Mouse (Mus musculus): ENCODE measurements around the gene Lyrm4. TPM values are rescaled to one million over a fixed set of nuclear protein-coding genes. Genes with fewer than 3 reads are reported as not detected.

The Lyrm4 gene
- polyA plus RNA-seq, 1 experiment from 2014 or later = 27.4 TPM

GRCm38 (mm10) chr13:35946659-35947353, 170.5 kb downstream of the Lyrm4 start:
- no peaks in the 10 kb centered on the region for H3K27me3 ChIP-seq (replicated peaks; ENCODE audit: control insufficient read depth, insufficient read depth, low read length)
- WGBS = 70% methylated on average over 20 of the region's 20 CpGs
- H3K36me3 ChIP-seq (ENCODE audit: control insufficient read depth, insufficient read depth, low read length) = no peaks in the 10 kb centered on the region
- DNase-seq (ENCODE audit: low spot score) (no peak), ATAC-seq (replicated peaks; ENCODE audit: low FRiP score, low TSS enrichment, low read depth) (no peak)
- no peak overlapping the region for H3K9ac ChIP-seq (ENCODE audit: low read length)
- H3K4me3 ChIP-seq (ENCODE audit: low read depth, low read length) = no peak overlapping the region
- H3K4me2 ChIP-seq (ENCODE audit: low read length) = no peak overlapping the region
- no peak overlapping the region for H3K27ac ChIP-seq (ENCODE audit: low read depth)
- no peaks in the 10 kb centered on the region for H3K9me3 ChIP-seq (ENCODE audit: control insufficient read depth, low read length)
- H3K4me1 ChIP-seq (replicated peaks; ENCODE audit: control insufficient read depth, insufficient read depth, low read length) = no peaks in the 10 kb centered on the region

DNA sequence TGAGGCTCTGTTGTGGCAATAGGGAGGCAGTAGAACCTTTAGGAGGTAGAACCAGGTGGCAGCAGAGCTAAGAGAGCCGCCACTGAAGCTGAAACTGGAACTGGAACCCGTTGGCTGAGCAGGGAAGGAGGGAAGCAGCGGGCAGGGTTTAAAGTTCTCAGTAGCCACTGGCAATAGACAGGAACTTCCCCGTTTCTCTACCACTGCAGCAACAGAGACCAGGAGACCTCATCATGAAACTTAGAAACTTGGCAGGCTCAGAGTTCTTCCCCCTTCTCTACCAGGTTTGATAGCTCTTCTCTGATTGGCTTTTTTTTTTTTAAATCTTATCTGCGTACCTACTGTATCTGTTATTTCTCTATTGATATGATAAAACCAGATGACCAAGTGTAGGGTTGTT, 176.4 kb downstream of the Lyrm4 start:
- Histone ChIP-seq H3K9ac (ENCODE audit: low read length) (no peak overlapping the region), H3K9me3 (ENCODE audit: control insufficient read depth, low read length) (no peaks in the 10 kb centered on the region), H3K27me3 (replicated peaks; ENCODE audit: control insufficient read depth, insufficient read depth, low read length) (no peaks in the 10 kb centered on the region), H3K4me2 (ENCODE audit: low read length) (no peak overlapping the region), H3K4me3 (ENCODE audit: low read depth, low read length) (no peak overlapping the region), H3K27ac (ENCODE audit: low read depth) (no peak overlapping the region), H3K4me1 (replicated peaks; ENCODE audit: control insufficient read depth, insufficient read depth, low read length) (no peaks in the 10 kb centered on the region), H3K36me3 (ENCODE audit: control insufficient read depth, insufficient read depth, low read length) (no peaks in the 10 kb centered on the region)
- DNase-seq (ENCODE audit: low spot score) (no peak), ATAC-seq (replicated peaks; ENCODE audit: low FRiP score, low TSS enrichment, low read depth) (no peak)
- WGBS = 81% methylated on average over 5 of the region's 5 CpGs

DNA sequence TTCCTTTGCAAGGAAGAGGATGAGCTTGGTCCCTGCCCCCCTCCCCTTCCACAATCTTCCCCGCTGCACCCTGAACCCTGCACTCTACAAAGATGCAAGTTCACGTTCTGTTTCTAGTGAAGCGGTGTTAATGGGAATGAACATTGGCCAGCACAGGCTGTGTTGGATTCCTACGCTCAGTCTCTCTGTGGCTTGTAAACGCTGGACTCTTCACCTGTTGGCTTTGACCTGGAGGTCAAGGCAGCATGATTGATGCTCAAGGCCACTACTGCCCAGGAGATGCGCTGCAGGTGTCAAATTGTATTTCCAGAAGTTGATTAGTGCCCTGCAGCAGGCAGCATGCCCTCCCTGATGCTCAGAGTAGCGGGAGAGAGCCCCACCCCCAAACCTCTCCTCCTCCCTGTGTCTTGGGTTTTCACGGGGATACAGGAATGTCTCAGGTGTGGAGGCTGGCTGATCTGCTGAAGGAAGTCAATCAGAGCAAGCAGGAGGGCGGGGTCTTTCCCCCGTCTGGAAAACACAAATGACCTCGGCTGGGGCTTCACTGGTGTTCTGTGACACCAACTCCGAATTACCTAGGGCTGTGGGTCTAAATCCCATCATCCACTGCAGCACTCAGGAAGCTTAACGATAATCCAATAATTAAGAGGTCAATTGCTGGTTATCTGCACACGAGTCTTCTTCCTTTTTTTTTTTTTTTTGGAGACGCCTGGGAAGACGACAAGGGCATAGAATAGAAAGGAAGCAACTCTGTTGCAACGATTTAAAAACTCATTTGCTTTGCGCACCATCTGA, 177.3 kb downstream of the Lyrm4 start:
- WGBS = 57% methylated on average over 18 of the region's 18 CpGs
- H3K4me1 ChIP-seq (replicated peaks; ENCODE audit: control insufficient read depth, insufficient read depth, low read length) = no peaks in the 10 kb centered on the region
- DNase-seq (ENCODE audit: low spot score) = no peak
- no peak overlapping the region for H3K4me3 ChIP-seq (ENCODE audit: low read depth, low read length)
- peaks cover 2% of the 10 kb centered on the region; the same call in 1 of the 2 replicates for H3K9me3 ChIP-seq (ENCODE audit: control insufficient read depth, low read length)
- no peak overlapping the region for H3K4me2 ChIP-seq (ENCODE audit: low read length)
- ATAC-seq (replicated peaks; ENCODE audit: low FRiP score, low TSS enrichment, low read depth) = no peak
- no peaks in the 10 kb centered on the region for H3K36me3 ChIP-seq (ENCODE audit: control insufficient read depth, insufficient read depth, low read length)
- H3K27ac ChIP-seq (ENCODE audit: low read depth) = no peak overlapping the region
- H3K9ac ChIP-seq (ENCODE audit: low read length) = no peak overlapping the region
- no peaks in the 10 kb centered on the region for H3K27me3 ChIP-seq (replicated peaks; ENCODE audit: control insufficient read depth, insufficient read depth, low read length)

- no peak overlapping the region for H3K27ac ChIP-seq (ENCODE audit: low read depth)
- H3K4me2 ChIP-seq (ENCODE audit: low read length) = no peak overlapping the region
- H3K4me3 ChIP-seq (ENCODE audit: low read depth, low read length) = no peak overlapping the region
- WGBS = 81% methylated on average over 2 of the region's 2 CpGs
- H3K4me1 ChIP-seq (replicated peaks; ENCODE audit: control insufficient read depth, insufficient read depth, low read length) = no peaks in the 10 kb centered on the region
- no peaks in the 10 kb centered on the region for H3K27me3 ChIP-seq (replicated peaks; ENCODE audit: control insufficient read depth, insufficient read depth, low read length)
- no peaks in the 10 kb centered on the region for H3K36me3 ChIP-seq (ENCODE audit: control insufficient read depth, insufficient read depth, low read length)
- H3K9me3 ChIP-seq (ENCODE audit: control insufficient read depth, low read length) = peaks cover 7% of the 10 kb centered on the region
- no peak overlapping the region for H3K9ac ChIP-seq (ENCODE audit: low read length)
- DNase-seq (ENCODE audit: low spot score) = no peak
- ATAC-seq (replicated peaks; ENCODE audit: low FRiP score, low TSS enrichment, low read depth) = no peak
These were observed 179.3 kb downstream of the Lyrm4 start for GRCm38 (mm10) chr13:35937991-35938390.

Other genes with a start within 250 kb of the Lyrm4 start
- 29.1 and 33.6 TPM in 2 replicates for gene Rpp40, start 211.2 kb downstream of the Lyrm4 start, polyA plus RNA-seq (2014; fragmentation: Nextera tagmentation; extraction: Ambion mirVana)
- gene Ppp1r3g, start 158.7 kb downstream of the Lyrm4 start, polyA plus RNA-seq (2014; fragmentation: Nextera tagmentation; extraction: Ambion mirVana) = 0.96 and 1.6 TPM in 2 replicates
- 37.6 and 40.6 TPM in 2 replicates for gene Fars2, start 114 bp downstream of the Lyrm4 start, polyA plus RNA-seq (2014; fragmentation: Nextera tagmentation; extraction: Ambion mirVana)

All from intestine, embryonic 14.5 days (tissue).